Mouse (Mus musculus): ENCODE results near the gene Coro2b. TPM values are rescaled to one million over a fixed set of nuclear protein-coding genes. Genes with fewer than 3 reads are reported as not detected.

Coro2b gene
- polyA plus RNA-seq, 1 experiment, result 2.8 TPM

- no peaks in the 10 kb centered on the region for H3K4me1 ChIP-seq (ENCODE audit: control insufficient read depth, insufficient read depth, low read length)
- 37% methylated on average over 11 of the region's 11 CpGs for WGBS
- H3K27ac ChIP-seq (ENCODE audit: control insufficient read depth, insufficient read depth, low read depth, low read length, poor library complexity), result no peak overlapping the region
- no peak overlapping the region for H3K4me3 ChIP-seq (replicated peaks; ENCODE audit: control insufficient read depth, low read depth, low read length)
- TF ChIP-seq POLR2A (IDR thresholded peaks at IDR 0.05; ENCODE audit: borderline replicate concordance, control insufficient read depth, low read depth, low read length) (no peak), CTCF (IDR thresholded peaks at IDR 0.05; ENCODE audit: control insufficient read depth, insufficient read depth, low read length) (no peak)
Measured at GRCm38 (mm10) chr9:62400531-62401170, 136.2 kb downstream of the Coro2b start.

DNA sequence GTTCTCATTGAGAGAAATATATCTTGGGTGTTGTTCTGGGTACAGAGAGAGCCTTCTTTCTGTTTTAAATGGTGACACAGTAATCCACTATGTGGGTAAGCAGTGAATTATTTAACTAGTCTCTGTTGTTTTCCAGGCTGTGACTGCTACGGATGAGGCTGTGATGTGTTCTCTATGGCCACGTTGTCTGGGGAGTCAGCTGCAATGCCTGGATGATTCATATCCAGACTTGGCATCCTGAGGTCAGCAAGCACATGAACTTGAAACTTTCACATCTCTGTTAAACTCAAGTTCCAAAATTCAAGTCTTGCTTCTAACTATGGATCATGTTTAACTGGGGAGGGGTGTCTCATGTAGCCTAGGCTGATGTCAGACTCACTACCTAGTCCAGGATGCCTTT is 142.7 kb downstream of the Coro2b start:
- no peak overlapping the region for H3K27ac ChIP-seq (ENCODE audit: control insufficient read depth, insufficient read depth, low read depth, low read length, poor library complexity)
- WGBS, result 76% methylated on average over 2 of the region's 2 CpGs
- TF ChIP-seq POLR2A (IDR thresholded peaks at IDR 0.05; ENCODE audit: borderline replicate concordance, control insufficient read depth, low read depth, low read length) (no peak), CTCF (IDR thresholded peaks at IDR 0.05; ENCODE audit: control insufficient read depth, insufficient read depth, low read length) (no peak)
- H3K4me1 ChIP-seq (ENCODE audit: control insufficient read depth, insufficient read depth, low read length), result no peaks in the 10 kb centered on the region
- H3K4me3 ChIP-seq (replicated peaks; ENCODE audit: control insufficient read depth, low read depth, low read length), result no peak overlapping the region

- Histone ChIP-seq H3K4me1 (ENCODE audit: control insufficient read depth, insufficient read depth, low read length) (no peaks in the 10 kb centered on the region), H3K4me3 (replicated peaks; ENCODE audit: control insufficient read depth, low read depth, low read length) (no peak overlapping the region), H3K27ac (ENCODE audit: control insufficient read depth, insufficient read depth, low read depth, low read length, poor library complexity) (no peak overlapping the region)
- WGBS, result 48% methylated on average over 2 of the region's 2 CpGs
- no peak for TF ChIP-seq POLR2A (IDR thresholded peaks at IDR 0.05; ENCODE audit: borderline replicate concordance, control insufficient read depth, low read depth, low read length)
- no peak for TF ChIP-seq CTCF (IDR thresholded peaks at IDR 0.05; ENCODE audit: control insufficient read depth, insufficient read depth, low read length)
Measured at GRCm38 (mm10) chr9:62393531-62393930, 143.3 kb downstream of the Coro2b start.

DNA sequence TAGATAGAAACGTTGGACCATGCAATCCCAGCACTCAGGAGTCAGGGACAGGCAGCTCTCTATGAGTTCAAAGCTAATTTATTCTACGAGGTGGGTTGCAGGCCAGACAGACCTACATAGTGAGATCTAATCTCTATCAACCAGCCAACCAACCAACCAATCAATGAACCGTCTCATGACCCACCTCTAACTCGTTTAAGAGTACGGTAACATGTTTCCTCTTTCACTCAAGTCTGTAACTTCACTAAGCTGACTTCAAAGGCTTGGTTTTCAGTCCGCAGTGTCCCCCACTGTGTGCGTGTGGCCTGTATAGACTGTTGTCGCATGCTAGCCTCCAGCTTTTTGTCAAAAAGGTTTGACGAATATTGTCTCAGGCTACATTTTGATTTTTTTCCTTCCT is 147.1 kb downstream of the Coro2b start:
- TF ChIP-seq POLR2A (IDR thresholded peaks at IDR 0.05; ENCODE audit: borderline replicate concordance, control insufficient read depth, low read depth, low read length) (no peak), CTCF (IDR thresholded peaks at IDR 0.05; ENCODE audit: control insufficient read depth, insufficient read depth, low read length) (no peak)
- 58% methylated on average over 9 of the region's 9 CpGs for WGBS
- Histone ChIP-seq H3K4me3 (replicated peaks; ENCODE audit: control insufficient read depth, low read depth, low read length) (no peak overlapping the region), H3K27ac (ENCODE audit: control insufficient read depth, insufficient read depth, low read depth, low read length, poor library complexity) (no peak overlapping the region), H3K4me1 (ENCODE audit: control insufficient read depth, insufficient read depth, low read length) (no peaks in the 10 kb centered on the region)

- no peak overlapping the region for H3K4me3 ChIP-seq (replicated peaks; ENCODE audit: control insufficient read depth, low read depth, low read length)
- no peak for TF ChIP-seq POLR2A (IDR thresholded peaks at IDR 0.05; ENCODE audit: borderline replicate concordance, control insufficient read depth, low read depth, low read length)
- TF ChIP-seq CTCF (IDR thresholded peaks at IDR 0.05; ENCODE audit: control insufficient read depth, insufficient read depth, low read length), result no peak
- H3K27ac ChIP-seq (ENCODE audit: control insufficient read depth, insufficient read depth, low read depth, low read length, poor library complexity), result no peak overlapping the region
- no peaks in the 10 kb centered on the region; the same call in 1 of the 2 replicates for H3K4me1 ChIP-seq (ENCODE audit: control insufficient read depth, insufficient read depth, low read length)
- WGBS, result 83% methylated on average over 4 of the region's 4 CpGs
Measured at GRCm38 (mm10) chr9:62385727-62386518, 150.9 kb downstream of the Coro2b start.

DNA sequence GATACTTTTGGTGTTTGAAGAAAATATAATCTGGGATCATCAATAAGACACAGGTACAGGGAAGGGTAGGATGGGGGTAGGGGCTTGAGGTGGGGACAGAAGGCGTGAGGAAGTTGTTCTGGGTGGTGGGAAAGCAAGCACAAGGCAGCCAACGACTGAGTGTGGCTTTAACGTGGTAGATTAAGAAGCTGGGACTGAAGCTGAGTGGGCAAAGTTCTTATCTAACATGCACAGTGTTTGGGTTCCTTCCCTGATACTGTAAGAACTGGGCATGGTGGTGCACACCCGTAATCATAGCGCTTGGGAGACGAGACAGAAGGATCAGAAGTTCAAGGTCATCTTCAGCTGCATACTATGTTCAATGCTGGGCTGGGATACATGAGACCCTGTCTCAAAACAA is 151.8 kb downstream of the Coro2b start:
- H3K27ac ChIP-seq (ENCODE audit: control insufficient read depth, insufficient read depth, low read depth, low read length, poor library complexity), result no peak overlapping the region
- WGBS, result 52% methylated on average over 6 of the region's 6 CpGs
- no peak for TF ChIP-seq POLR2A (IDR thresholded peaks at IDR 0.05; ENCODE audit: borderline replicate concordance, control insufficient read depth, low read depth, low read length)
- TF ChIP-seq CTCF (IDR thresholded peaks at IDR 0.05; ENCODE audit: control insufficient read depth, insufficient read depth, low read length), result no peak
- no peak overlapping the region for H3K4me3 ChIP-seq (replicated peaks; ENCODE audit: control insufficient read depth, low read depth, low read length)
- H3K4me1 ChIP-seq (ENCODE audit: control insufficient read depth, insufficient read depth, low read length), result no peaks in the 10 kb centered on the region; the same call in 1 of the 2 replicates

DNA sequence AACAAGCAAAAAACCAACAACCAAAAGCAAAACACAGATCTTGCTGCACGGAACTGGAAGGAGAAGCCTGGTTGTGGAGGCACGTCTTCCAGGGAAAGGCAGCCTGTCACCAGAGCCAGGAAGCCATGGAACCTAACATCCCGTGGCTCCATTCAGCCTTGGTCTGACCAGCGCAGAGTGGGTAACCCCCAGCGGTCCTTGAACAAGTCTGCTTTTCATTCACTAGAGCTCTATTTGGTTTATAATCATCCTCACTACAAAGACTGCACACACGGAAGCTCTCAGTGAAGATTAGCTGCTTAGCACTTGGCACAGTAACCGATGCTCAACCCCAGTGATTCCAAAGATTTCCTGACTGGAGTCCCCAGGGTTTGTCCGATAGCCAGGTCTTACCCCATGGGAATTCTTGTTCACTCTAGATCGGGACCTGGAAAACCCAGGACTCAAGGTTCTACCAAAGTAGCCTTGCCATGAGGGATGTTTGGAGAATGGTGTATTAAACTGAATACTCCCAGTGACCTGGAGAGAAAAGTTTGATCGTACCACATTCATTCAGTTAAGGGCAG is 154.2 kb downstream of the Coro2b start:
- Histone ChIP-seq H3K4me3 (replicated peaks; ENCODE audit: control insufficient read depth, low read depth, low read length) (no peak overlapping the region), H3K27ac (ENCODE audit: control insufficient read depth, insufficient read depth, low read depth, low read length, poor library complexity) (no peak overlapping the region), H3K4me1 (ENCODE audit: control insufficient read depth, insufficient read depth, low read length) (no peaks in the 10 kb centered on the region; the same call in 1 of the 2 replicates)
- TF ChIP-seq POLR2A (IDR thresholded peaks at IDR 0.05; ENCODE audit: borderline replicate concordance, control insufficient read depth, low read depth, low read length) (no peak), CTCF (IDR thresholded peaks at IDR 0.05; ENCODE audit: control insufficient read depth, insufficient read depth, low read length) (no peak)
- 85% methylated on average over 10 of the region's 10 CpGs for WGBS

DNA sequence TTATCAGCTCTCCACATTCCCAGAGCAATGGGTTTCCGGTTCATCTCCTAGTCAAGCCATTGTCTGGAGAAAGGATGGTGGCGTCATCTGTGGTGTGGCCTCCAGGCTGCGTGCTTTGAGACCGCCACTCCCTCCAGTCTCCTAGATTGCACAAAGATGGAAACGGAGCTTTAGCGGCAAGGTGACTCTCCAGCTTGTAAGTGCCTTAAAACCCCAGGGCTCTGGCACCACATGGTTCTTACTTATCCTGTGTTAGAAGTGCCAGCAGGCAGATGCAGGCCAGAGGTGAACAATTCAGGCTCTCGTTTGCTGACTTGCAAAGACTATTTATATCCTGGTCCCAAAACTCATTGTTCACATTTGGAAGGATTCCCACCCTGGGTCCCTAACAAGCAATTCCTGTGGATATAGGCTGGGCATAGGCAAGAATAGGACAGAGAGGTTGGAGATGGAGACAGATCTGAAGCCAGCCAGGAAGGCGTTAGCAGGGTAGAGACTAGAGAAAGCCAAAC is 155.4 kb downstream of the Coro2b start:
- TF ChIP-seq CTCF (IDR thresholded peaks at IDR 0.05; ENCODE audit: control insufficient read depth, insufficient read depth, low read length) (no peak), POLR2A (IDR thresholded peaks at IDR 0.05; ENCODE audit: borderline replicate concordance, control insufficient read depth, low read depth, low read length) (no peak)
- no peak overlapping the region for H3K27ac ChIP-seq (ENCODE audit: control insufficient read depth, insufficient read depth, low read depth, low read length, poor library complexity)
- no peaks in the 10 kb centered on the region; the same call in 1 of the 2 replicates for H3K4me1 ChIP-seq (ENCODE audit: control insufficient read depth, insufficient read depth, low read length)
- 53% methylated on average over 8 of the region's 8 CpGs for WGBS
- H3K4me3 ChIP-seq (replicated peaks; ENCODE audit: control insufficient read depth, low read depth, low read length), result no peak overlapping the region
